Mouse (Mus musculus): ENCODE results near the gene Dqx1.

The Dqx1 gene

GRCm38 (mm10) chr6:83033249-83034185 is 24.1 kb upstream of the Dqx1 start, which contains the start of the genes Dok1 and Loxl3:
TSS of gene Dok1 (minus strand) at chr6:83033471.
TSS of gene Loxl3 (plus strand) at chr6:83034173.
- peak; percentile 94 for DNase-seq (ENCODE audit: low read depth, low spot score)

- DNase-seq (ENCODE audit: low read depth, low spot score), result peak; percentile 45
These were observed 23.1 kb upstream of the Dqx1 start for GRCm38 (mm10) chr6:83034463-83035055.

- no peak for DNase-seq (ENCODE audit: low read depth, low spot score)
These were observed 20.5 kb upstream of the Dqx1 start for GRCm38 (mm10) chr6:83037188-83037587.

- DNase-seq (ENCODE audit: low read depth, low spot score), result no peak
These were observed 19.1 kb upstream of the Dqx1 start for GRCm38 (mm10) chr6:83038496-83039012.

GRCm38 (mm10) chr6:83040601-83041000 is 17.0 kb upstream of the Dqx1 start:
- no peak for DNase-seq (ENCODE audit: low read depth, low spot score)

DNA sequence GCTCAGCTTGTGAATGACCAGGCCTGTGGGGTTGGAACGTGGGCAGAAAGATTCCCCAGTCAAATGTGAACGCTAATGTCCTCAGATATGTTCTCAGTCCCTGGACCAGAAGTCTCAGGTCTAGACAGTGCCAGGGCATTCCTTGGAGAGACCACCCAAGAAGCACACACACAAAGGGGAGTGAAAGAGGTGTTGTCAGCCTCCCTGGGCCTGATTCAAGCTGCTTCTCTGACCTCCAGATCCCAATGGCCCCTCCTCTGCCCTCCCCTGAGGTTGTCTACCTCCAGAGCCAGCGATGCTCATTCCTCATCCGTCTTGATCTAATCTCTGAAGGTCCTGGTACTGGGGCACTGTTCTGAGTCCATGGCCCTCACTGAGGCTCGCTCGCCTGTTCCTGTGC is 14.1 kb upstream of the Dqx1 start:
- DNase-seq (ENCODE audit: low read depth, low spot score), result no peak

- no peak for DNase-seq (ENCODE audit: low read depth, low spot score)
These were observed 13.7 kb upstream of the Dqx1 start for GRCm38 (mm10) chr6:83043993-83044392.

GRCm38 (mm10) chr6:83044742-83045141 is 12.9 kb upstream of the Dqx1 start:
- DNase-seq (ENCODE audit: low read depth, low spot score), result peak; percentile 73

- DNase-seq (ENCODE audit: low read depth, low spot score), result no peak
These were observed 8.3 kb upstream of the Dqx1 start for GRCm38 (mm10) chr6:83049367-83049766.

DNA sequence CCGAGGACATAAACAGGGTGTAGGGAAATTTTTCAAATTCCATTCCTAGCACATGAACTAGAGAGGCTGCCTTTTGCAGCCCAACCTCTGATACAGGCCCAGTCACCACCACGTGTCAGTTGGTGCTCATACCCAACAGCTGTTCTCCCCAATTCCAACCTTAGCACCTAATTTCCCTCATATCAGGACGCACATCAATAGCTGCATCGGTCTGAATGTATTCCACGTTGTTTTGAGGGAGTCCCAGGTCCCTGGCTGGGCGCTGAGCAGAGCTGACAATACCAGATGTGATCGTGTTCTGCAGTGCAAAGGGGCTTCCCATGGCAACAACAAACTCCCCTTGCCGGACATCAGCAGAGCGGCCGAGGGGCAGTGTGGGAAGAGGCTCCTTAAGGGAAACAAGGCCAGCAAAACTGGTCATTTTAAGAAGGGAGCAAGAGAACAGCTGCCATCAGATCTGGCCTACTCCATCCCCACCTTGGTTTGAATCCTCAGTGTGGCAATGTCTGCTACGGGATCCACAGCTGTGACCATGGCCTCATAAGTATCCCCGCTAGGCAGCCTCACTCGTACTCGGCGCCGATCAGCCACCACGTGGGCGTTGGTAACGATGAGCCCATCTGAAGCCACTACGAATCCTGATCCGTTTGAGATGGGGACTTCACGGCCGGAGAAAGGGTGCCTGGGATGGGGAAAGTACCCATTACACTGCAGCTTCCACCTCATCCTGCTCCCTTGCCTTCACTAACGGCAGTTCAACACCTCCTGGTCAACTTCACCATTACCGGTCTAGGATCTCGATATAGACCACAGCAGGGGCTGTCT is 4.3 kb upstream of the Dqx1 start:
- peak; percentile 82 for DNase-seq (ENCODE audit: low read depth, low spot score)

GRCm38 (mm10) chr6:83054074-83054851 is 3.4 kb upstream of the Dqx1 start, which contains the start of gene Aup1:
TSS of gene Aup1 (plus strand) at chr6:83054521.
- DNase-seq (ENCODE audit: low read depth, low spot score), result peak; percentile 99

GRCm38 (mm10) chr6:83054871-83055431 is 2.7 kb upstream of the Dqx1 start, which contains the start of gene Htra2:
TSS of gene Htra2 (minus strand) at chr6:83055273.
- no peak for DNase-seq (ENCODE audit: low read depth, low spot score)

- DNase-seq (ENCODE audit: low read depth, low spot score), result no peak
These were observed 1.1 kb downstream of the Dqx1 start for GRCm38 (mm10) chr6:83058725-83059124.

- DNase-seq (ENCODE audit: low read depth, low spot score), result no peak
These were observed 8.4 kb downstream of the Dqx1 start for GRCm38 (mm10) chr6:83065995-83066394.

DNA sequence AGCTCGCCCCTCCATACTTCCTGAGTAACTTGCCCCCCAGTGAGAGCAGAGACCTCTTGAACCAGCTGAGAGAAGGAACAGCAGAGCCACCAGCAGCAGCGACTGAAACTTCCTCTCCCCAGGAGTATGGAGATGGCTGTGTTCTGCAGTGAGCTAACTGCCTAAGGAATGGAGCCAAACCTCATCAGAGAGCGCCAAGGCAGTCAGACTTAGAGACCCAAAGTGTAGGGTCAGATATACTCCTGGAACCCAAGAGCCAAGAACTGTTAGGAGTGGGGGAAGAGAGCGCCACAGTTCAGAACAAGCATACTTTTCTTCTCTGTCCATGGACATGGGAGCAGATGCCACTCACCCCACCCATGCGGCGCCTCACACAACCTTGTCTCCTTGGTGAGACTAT is 8.8 kb downstream of the Dqx1 start:
- DNase-seq (ENCODE audit: low read depth, low spot score), result no peak

DNA sequence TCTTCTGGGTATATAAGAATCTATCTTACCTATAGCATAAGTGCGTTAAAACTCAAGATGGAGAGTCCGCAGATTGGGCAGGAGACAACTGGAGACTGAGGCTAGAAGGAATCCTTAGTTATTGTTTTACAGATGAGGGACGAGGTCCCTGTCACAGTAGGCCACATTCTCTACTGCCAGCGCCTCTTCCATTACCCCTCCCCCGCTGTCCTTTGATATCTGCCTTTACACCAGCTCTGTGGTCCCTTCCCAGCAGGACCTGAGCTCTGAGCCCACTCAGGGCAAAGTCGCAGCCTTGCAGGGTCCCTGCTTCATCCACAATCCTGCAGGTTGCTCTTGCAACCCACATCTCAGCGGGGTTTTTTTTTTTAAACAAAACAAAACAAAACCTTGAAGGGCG is 10.6 kb downstream of the Dqx1 start:
- no peak for DNase-seq (ENCODE audit: low read depth, low spot score)

- no peak for DNase-seq (ENCODE audit: low read depth, low spot score)
These were observed 11.3 kb downstream of the Dqx1 start for GRCm38 (mm10) chr6:83068706-83069487.

DNA sequence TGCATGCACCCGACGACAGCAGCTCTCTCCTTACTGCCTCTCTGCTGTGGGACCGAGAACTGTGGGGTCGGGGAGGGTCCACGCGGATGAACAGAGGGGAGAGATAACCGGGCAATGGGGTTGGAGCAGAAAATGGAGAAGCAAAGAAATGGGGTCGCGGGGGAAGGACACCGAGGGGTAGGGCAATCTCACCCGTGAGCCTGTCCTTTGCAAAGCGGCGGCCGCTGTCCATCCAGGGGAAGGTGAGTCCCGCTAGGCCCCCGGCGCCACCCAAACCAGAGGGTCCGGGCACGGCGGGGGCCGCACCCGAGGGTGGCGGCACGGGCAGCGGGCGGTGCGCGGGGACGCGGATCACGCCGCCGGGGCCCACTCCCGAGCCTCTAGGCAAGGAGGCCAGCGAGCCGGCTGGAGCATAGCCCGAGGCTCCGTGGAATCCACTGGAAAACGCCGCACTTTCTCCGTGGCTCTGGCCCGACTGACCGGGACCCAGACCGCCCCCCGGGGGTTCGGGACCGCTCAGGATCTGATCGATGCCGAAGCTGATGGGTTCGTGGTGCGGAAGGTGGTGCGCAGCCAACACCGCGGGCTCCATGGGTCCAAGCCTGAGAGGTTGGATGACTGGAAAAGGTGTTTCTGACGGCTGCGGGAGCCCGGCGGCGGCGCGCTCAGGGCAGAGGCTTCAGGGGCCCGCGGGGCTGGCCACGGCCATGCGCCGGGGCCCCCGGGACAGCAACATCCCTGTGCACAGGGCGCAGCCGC is 12.0 kb downstream of the Dqx1 start:
- DNase-seq (ENCODE audit: low read depth, low spot score), result no peak

DNA sequence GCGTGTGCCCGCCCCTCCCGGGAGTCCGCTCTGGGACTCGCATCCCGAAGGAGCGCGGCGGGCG is 12.4 kb downstream of the Dqx1 start, which contains the start of gene Tlx2:
Gene Tlx2 (minus strand): TSS at position 47 of the 64 bp plus-strand sequence.
- DNase-seq (ENCODE audit: low read depth, low spot score), result no peak

All from 3T3-L1 (cell line).